Mouse (Mus musculus) lung, embryonic 15.5 days (tissue): ENCODE results near the gene Psme2. TPM values are rescaled to one million over a fixed set of nuclear protein-coding genes. Genes with fewer than 3 reads are reported as not detected.

Source experiments
- ATAC-seq: fragments of 200-750 bp; cut with Nextera tagmentation; 2 replicates; pipeline ENCODE4 v1.8.0; 2017; ENCODE audit warnings: moderate number of reproducible peaks, borderline replicate concordance; ENCODE audit not compliant: low FRiP score, low TSS enrichment; ENCODE audit errors: extremely low read depth
- H3K27ac ChIP-seq: fragments of 300-500 bp; sonication (generic); 2 replicates; pipeline ENCODE4 v1.5.1; 2015; ENCODE audit warnings: moderate library complexity, mild to moderate bottlenecking, inconsistent platforms
- H3K27me3 ChIP-seq: fragments of 300-500 bp; sonication (generic); 2 replicates; pipeline ENCODE4 v1.6.1; 2015; ENCODE audit warnings: inconsistent platforms
- H3K36me3 ChIP-seq: fragments of 300-500 bp; sonication (generic); 2 replicates; pipeline ENCODE4 v1.6.1; 2015; ENCODE audit warnings: inconsistent platforms
- H3K4me1 ChIP-seq: fragments of 300-500 bp; sonication (generic); 2 replicates; pipeline ENCODE4 v1.6.1; 2015; ENCODE audit warnings: inconsistent platforms
- H3K4me2 ChIP-seq: fragments of 300-500 bp; sonication (generic); 2 replicates; pipeline ENCODE4 v1.6.1; 2015; ENCODE audit warnings: inconsistent platforms, mild to moderate bottlenecking, moderate library complexity
- H3K4me3 ChIP-seq: fragments of 300-500 bp; sonication (generic); 2 replicates; pipeline ENCODE4 v1.5.1; 2015; ENCODE audit warnings: mild to moderate bottlenecking, inconsistent platforms
- H3K9ac ChIP-seq: fragments of 300-500 bp; sonication (generic); 2 replicates; pipeline ENCODE4 v1.6.1; 2015; ENCODE audit warnings: inconsistent platforms
- H3K9me3 ChIP-seq: fragments of 300-500 bp; sonication (generic); 2 replicates; pipeline ENCODE4 v1.6.1; 2016; ENCODE audit warnings: inconsistent platforms
- WGBS: fragments of 180-500 bp; shearing (Covaris S2); methylation state at CpG from one replicate; pipeline ENCODE4 v1.1.7; 2015; 5-methylcytosine and 5-hydroxymethylcytosine counted together
- polyA plus RNA-seq: library from polyadenylated mRNA; unstranded; fragments of >200 nt; fragmentation: Nextera tagmentation; extraction: Ambion mirVana; gene quantifications from 2 replicates; pipeline ENCODE4 v1.2.1, GENCODE M21; 2015

Gene Psme2
- polyA plus RNA-seq, 1 experiment from 2014 or later: 234 TPM

DNA sequence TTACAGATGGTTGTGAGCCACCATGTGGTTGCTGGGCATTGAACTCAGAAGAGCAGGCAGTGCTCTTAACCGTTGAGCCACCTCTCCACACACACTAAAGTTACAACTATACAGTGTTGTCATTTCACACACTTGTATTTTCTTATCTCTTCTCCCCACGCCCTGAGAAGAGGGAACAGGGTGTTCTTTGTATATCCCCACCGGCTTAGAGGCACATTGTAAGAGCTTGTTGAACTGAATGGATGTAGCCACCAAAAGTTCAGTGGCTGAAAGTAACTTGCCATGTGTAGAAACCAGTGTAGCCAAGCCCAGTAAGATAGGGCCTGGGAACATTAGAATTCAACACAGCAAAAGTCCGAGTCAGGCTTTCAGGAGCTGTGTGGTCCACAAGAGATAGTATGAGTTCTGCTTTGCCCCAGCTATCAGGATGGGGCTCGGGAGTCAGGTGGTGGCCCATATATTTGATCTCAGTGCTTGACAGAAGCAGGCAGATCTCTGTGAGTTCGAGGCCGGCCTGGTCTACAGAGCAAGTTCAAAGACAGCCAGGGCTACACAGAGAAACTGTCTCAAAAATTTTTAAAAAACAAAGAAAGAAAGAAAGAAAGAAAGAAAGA lies 23.8 kb upstream of the Psme2 start:
- no peak for ATAC-seq
- H3K9me3 ChIP-seq: no peaks in the 10 kb centered on the region

GRCm38 (mm10) chr14:55613346-55613745 lies 22.4 kb upstream of the Psme2 start:
- 47% methylated on average over 6 of the region's 6 CpGs for WGBS
- no peak overlapping the region for H3K4me2 ChIP-seq
- H3K9me3 ChIP-seq: no peaks in the 10 kb centered on the region
- H3K36me3 ChIP-seq: peaks cover 14% of the 10 kb centered on the region
- ATAC-seq: no peak
- no peaks in the 10 kb centered on the region for H3K27me3 ChIP-seq
- peaks cover 7% of the 10 kb centered on the region; the same call in 1 of the 2 replicates for H3K4me1 ChIP-seq
- no peak overlapping the region for H3K27ac ChIP-seq
- no peak overlapping the region for H3K4me3 ChIP-seq
- no peak overlapping the region for H3K9ac ChIP-seq

More for the DNA sequence above, 23.8 kb upstream of the Psme2 start:
- 59% methylated on average over 7 of the region's 7 CpGs for WGBS
- H3K4me3 ChIP-seq: no peak overlapping the region
- H3K9ac ChIP-seq: no peak overlapping the region
- peaks cover 7% of the 10 kb centered on the region; the same call in 1 of the 2 replicates for H3K4me1 ChIP-seq
- H3K27ac ChIP-seq: no peak overlapping the region
- no peak overlapping the region for H3K4me2 ChIP-seq
- H3K36me3 ChIP-seq: peaks cover 2% of the 10 kb centered on the region
- no peaks in the 10 kb centered on the region for H3K27me3 ChIP-seq

- Histone ChIP-seq H3K27ac (no peak overlapping the region), H3K4me3 (no peak overlapping the region), H3K9ac (no peak overlapping the region), H3K36me3 (peaks cover 30% of the 10 kb centered on the region), H3K4me2 (no peak overlapping the region), H3K4me1 (peaks cover 15% of the 10 kb centered on the region), H3K9me3 (no peaks in the 10 kb centered on the region), H3K27me3 (no peaks in the 10 kb centered on the region)
- ATAC-seq: no peak
- 85% methylated on average over 6 of the region's 6 CpGs for WGBS
These were observed 17.4 kb upstream of the Psme2 start for GRCm38 (mm10) chr14:55608339-55608738.

GRCm38 (mm10) chr14:55605743-55606459 lies 15.0 kb upstream of the Psme2 start:
- no peaks in the 10 kb centered on the region for H3K27me3 ChIP-seq
- peaks cover 16% of the 10 kb centered on the region for H3K4me1 ChIP-seq
- no peak overlapping the region for H3K4me3 ChIP-seq
- H3K9ac ChIP-seq: no peak overlapping the region
- no peak overlapping the region for H3K4me2 ChIP-seq
- 88% methylated on average over 16 of the region's 16 CpGs for WGBS
- no peak overlapping the region for H3K27ac ChIP-seq
- no peak for ATAC-seq
- no peaks in the 10 kb centered on the region for H3K9me3 ChIP-seq
- peaks cover 53% of the 10 kb centered on the region for H3K36me3 ChIP-seq

- no peaks in the 10 kb centered on the region for H3K9me3 ChIP-seq
- H3K4me1 ChIP-seq: peaks cover 16% of the 10 kb centered on the region
- H3K36me3 ChIP-seq: peaks cover 63% of the 10 kb centered on the region
- H3K27ac ChIP-seq: 0 out of 2 replicates have a peak overlapping the region, but pooled peaks have one; percentile 76
- ATAC-seq: no peak
- peak overlapping the region; percentile 33; the same call in 1 of the 2 replicates for H3K9ac ChIP-seq
- peak overlapping the region; percentile 61 for H3K4me2 ChIP-seq
- no peaks in the 10 kb centered on the region for H3K27me3 ChIP-seq
- H3K4me3 ChIP-seq: peak overlapping the region; percentile 39
- WGBS: 92% methylated on average over 11 of the region's 11 CpGs
These were observed 13.9 kb upstream of the Psme2 start for GRCm38 (mm10) chr14:55604823-55605222.

- Histone ChIP-seq H3K36me3 (peaks cover 65% of the 10 kb centered on the region), H3K4me3 (peak overlapping the region; percentile 39), H3K4me2 (peak overlapping the region; percentile 61), H3K27ac (peak overlapping the region; percentile 76), H3K4me1 (peaks cover 16% of the 10 kb centered on the region), H3K9me3 (no peaks in the 10 kb centered on the region), H3K27me3 (no peaks in the 10 kb centered on the region), H3K9ac (peak overlapping the region; percentile 33; the same call in 1 of the 2 replicates)
- ATAC-seq: peak; percentile 89
- WGBS: 10% methylated on average over 19 of the region's 19 CpGs
These were observed 13.0 kb upstream of the Psme2 start for GRCm38 (mm10) chr14:55603633-55604576.

GRCm38 (mm10) chr14:55603271-55603632 lies 12.3 kb upstream of the Psme2 start, which contains the start of gene Irf9:
Irf9 (plus strand) TSS chr14:55603571.
- no peak for ATAC-seq
- Histone ChIP-seq H3K36me3 (peaks cover 64% of the 10 kb centered on the region), H3K4me3 (peak within 1 kb of the TSS; percentile 39), H3K9ac (peak within 1 kb of the TSS; percentile 33; the same call in 1 of the 2 replicates), H3K27me3 (no peaks in the 10 kb centered on the region), H3K4me1 (peaks cover 16% of the 10 kb centered on the region), H3K4me2 (peak within 1 kb of the TSS; percentile 61), H3K27ac (peak within 1 kb of the TSS; percentile 76), H3K9me3 (no peaks in the 10 kb centered on the region)
- WGBS: 79% methylated on average over 7 of the region's 7 CpGs

DNA sequence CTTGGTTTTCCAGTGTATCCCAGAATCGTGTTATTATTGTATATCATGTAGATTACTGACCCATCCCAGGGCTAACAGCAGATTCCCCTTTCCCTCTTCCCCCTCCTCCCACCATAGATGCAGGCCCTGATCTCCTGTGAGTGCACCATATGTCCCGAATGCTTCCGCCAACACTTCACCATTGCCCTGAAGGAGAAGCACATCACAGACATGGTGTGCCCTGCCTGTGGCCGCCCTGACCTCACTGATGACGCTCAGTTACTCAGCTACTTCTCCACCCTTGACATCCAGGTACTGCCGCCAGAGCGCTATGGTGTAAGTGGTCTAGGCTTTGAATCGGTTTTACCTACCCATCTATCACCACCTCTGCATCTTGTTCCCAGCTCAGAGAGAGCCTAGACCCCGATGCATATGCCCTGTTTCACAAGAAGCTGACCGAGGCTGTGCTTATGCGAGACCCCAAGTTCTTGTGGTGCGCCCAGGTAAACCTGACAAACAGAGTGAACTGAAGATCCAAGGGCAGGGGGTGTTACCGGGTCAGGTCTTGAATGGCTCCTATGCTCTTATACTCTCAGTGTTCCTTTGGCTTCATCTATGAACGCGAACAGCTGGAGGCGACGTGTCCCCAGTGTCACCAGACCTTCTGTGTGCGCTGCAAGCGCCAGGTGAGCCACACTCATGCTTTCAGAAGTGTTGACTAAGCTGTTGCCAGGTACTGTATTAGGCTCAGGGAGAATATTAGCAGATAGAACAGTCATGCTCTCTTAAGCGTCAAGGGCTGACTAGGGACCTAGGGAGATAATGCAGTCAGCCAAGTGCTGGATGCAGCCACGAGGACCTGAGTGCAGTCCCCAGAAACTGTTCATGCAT lies 7.8 kb upstream of the Psme2 start:
- ATAC-seq: no peak
- peaks cover 5% of the 10 kb centered on the region; the same call in 1 of the 2 replicates for H3K4me1 ChIP-seq
- H3K9me3 ChIP-seq: no peaks in the 10 kb centered on the region
- H3K27ac ChIP-seq: no peak overlapping the region
- H3K27me3 ChIP-seq: no peaks in the 10 kb centered on the region
- H3K36me3 ChIP-seq: peaks cover 80% of the 10 kb centered on the region
- H3K4me2 ChIP-seq: no peak overlapping the region
- WGBS: 92% methylated on average over 21 of the region's 21 CpGs
- H3K4me3 ChIP-seq: no peak overlapping the region
- H3K9ac ChIP-seq: no peak overlapping the region

DNA sequence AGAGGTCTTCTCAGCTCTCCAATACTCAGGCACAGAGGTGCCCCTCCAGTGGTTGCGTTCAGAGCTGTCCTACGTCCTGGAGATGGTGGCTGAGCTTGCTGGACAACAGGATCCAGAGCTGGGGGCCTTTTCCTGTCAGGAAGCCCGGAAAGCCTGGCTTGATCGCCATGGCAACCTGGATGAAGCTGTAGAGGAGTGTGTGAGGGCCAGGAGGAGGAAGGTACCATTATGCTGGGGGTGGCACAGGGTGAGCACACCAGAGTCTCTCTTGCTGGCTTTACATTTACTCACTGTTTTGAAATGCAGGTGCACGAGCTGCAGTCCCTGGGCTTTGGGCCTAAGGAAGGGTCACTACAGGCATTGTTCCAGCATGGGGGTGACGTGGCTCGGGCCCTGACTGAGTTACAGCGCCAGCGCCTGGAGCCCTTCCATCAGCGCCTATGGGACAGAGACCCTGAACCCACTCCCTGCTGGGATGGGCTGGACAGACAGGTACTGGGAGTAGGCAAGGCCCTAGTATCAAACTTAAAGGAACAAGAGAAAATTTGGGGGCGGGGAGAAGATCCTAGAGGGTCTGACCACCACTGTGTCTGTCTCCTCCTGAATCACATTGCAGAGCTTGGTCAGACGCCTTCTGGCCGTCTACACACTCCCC lies 5.2 kb upstream of the Psme2 start:
- no peak for ATAC-seq
- Histone ChIP-seq H3K4me2 (no peak overlapping the region), H3K9me3 (no peaks in the 10 kb centered on the region), H3K36me3 (peaks cover 60% of the 10 kb centered on the region), H3K27me3 (no peaks in the 10 kb centered on the region), H3K4me1 (peaks cover 17% of the 10 kb centered on the region), H3K27ac (no peak overlapping the region), H3K4me3 (no peak overlapping the region), H3K9ac (no peak overlapping the region)
- WGBS: 74% methylated on average over 13 of the region's 13 CpGs

DNA sequence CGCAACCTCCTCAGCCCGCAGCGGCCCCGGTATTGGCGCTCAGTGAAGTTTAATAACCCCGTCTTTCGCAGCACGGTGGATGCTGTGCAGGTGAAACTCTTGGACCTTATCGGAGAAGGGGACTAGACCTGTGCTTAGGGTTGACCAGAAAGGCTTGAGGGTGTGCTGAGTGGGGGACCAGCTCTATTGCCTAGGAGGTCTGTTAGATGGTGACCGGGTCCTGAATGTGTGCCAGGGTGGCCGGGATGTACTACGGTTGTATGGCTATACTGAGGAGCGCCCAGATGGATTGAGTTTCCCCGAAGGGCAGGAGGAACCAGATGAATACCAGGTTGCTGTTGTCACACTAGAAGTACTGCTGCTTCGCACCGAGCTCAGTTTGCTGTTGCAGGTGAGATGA lies 1.3 kb upstream of the Psme2 start:
- 4% methylated on average over 16 of the region's 16 CpGs for WGBS
- Histone ChIP-seq H3K27ac (peak overlapping the region; percentile 99), H3K36me3 (peaks cover 33% of the 10 kb centered on the region)

More for the DNA sequence above, 1.3 kb upstream of the Psme2 start:
- Histone ChIP-seq H3K9me3 (no peaks in the 10 kb centered on the region), H3K27me3 (no peaks in the 10 kb centered on the region), H3K4me1 (peaks cover 25% of the 10 kb centered on the region), H3K9ac (peak overlapping the region; percentile 80), H3K4me2 (peak overlapping the region; percentile 93), H3K4me3 (peak overlapping the region; percentile 84)
- no peak for ATAC-seq
